Mouse (Mus musculus) spleen, embryonic (tissue): Measurements from ENCODE around the gene Camkv.

Experiments used
- CTCF ChIA-PET: fragments of 350-600 bp; sonication (Branson Sonifier 250); formaldehyde crosslinking; loops from one replicate; lab custom pipeline; 2022; lab: Charles Lee

Gene Camkv

DNA sequence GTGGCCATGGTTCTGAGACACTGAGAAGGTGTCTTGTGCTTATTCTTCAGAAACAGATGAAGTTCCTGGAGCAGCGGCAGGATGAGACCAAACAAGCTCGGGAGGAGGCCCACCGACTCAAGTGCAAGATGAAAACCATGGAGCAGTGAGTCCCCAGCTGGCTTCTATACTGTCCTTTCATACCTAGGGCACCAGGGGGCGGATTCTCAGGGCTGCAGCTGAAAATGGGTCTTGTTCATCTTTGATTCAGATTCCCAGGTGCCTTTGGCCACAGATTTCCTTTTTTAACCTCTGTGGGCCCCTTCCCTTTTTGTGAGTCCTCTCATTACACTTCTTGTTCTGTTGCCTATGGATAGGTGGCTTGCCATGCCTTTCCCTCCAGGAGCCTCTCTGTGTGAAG is 25.5 kb downstream of the Camkv start:
- CTCF ChIA-PET = interaction anchor here (1.0 to 1.1 kb wide), 2 partner anchors 10 to 27 kb away, joined by 3 read pairs; no protein-coding TSS in a partner anchor

GRCm38 (mm10) chr9:107961351-107961762 is 25.9 kb downstream of the Camkv start:
- CTCF ChIA-PET = interaction anchor here (1.0 to 1.1 kb wide), 2 partner anchors 10 to 26 kb away, joined by 3 read pairs; no protein-coding TSS in a partner anchor

DNA sequence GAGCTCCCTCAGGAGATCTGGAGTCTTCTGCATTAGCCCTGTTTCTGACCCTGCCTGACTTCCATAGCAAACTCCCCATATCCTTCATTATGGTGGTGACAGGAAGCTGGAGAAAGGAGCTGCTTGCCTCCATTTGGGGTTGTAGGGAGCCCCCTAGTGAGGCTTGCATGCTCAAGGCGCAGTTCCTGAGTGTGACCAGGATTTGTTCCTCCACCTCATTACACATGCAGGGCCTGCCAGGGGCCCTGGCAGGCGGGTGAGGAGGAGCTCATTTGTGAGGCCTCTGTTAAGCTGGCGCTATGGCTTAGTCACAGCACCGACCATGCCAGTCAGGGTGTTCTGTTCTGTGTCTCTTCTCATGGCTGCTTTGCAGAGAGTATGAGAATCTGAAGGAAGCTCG is 26.4 kb downstream of the Camkv start:
- CTCF ChIA-PET = interaction anchor here (1.0 to 1.1 kb wide), 2 partner anchors 11 to 26 kb away, joined by 3 read pairs; no protein-coding TSS in a partner anchor

- CTCF ChIA-PET = no interaction called here
These were observed 27.4 kb downstream of the Camkv start for GRCm38 (mm10) chr9:107962916-107963315.

GRCm38 (mm10) chr9:107963700-107964099 is 28.2 kb downstream of the Camkv start:
- CTCF ChIA-PET = interaction anchor here (0.6 to 1.4 kb wide), 2 partner anchors 88 kb away, joined by 4 to 6 read pairs; no protein-coding TSS in a partner anchor

- CTCF ChIA-PET = interaction anchor here (1.4 kb wide), 1 partner anchor 87 kb away, joined by 4 read pairs; no protein-coding TSS in a partner anchor
These were observed 29.2 kb downstream of the Camkv start for GRCm38 (mm10) chr9:107964681-107965080.

DNA sequence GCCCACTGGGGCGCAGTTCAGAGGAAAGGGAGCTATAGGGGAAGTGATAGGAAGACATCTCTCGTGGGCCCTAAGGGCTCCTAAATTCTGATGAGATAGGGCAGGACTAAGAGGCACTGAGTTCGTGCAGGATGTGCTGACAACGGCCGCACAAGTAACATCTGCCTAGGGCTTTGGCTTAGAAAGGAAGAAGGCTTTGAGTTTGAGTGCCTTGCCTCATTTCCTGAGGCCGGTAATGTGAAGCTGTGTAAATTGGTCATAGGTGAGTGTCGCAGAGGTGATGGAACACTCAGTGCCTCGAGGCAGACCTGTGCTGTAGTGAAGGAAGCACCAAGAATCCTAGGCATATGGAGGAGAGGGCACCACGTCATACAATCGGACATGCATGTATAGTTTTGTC is 31.2 kb downstream of the Camkv start:
- CTCF ChIA-PET = no interaction called here

GRCm38 (mm10) chr9:107967437-107967836 is 32.0 kb downstream of the Camkv start:
- CTCF ChIA-PET = no interaction called here

GRCm38 (mm10) chr9:107968531-107968930 is 33.1 kb downstream of the Camkv start:
- CTCF ChIA-PET = no interaction called here

DNA sequence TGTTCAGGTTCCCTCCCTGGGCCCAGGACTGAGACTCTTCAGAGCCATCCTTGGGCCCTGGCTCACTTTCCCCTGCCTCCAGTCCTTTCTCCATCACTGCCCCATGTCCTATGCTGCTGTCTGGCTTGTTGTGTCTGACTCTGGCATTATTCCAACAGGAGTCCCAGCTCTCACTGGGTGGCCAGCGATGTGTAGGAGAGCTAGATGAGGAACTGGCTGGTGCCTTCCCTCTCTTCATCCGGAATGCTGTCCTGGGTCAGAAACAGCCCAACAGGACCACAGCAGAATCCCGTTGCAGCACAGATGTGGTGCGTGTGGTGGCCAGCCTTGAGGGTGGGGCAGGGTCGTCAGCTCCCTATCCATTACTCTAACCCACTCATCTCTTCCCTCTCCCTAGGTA is 34.8 kb downstream of the Camkv start:
- CTCF ChIA-PET = interaction anchor here (0.5 to 0.8 kb wide), 2 partner anchors 96 to 146 kb away, joined by 3 to 14 read pairs; no protein-coding TSS in a partner anchor

DNA sequence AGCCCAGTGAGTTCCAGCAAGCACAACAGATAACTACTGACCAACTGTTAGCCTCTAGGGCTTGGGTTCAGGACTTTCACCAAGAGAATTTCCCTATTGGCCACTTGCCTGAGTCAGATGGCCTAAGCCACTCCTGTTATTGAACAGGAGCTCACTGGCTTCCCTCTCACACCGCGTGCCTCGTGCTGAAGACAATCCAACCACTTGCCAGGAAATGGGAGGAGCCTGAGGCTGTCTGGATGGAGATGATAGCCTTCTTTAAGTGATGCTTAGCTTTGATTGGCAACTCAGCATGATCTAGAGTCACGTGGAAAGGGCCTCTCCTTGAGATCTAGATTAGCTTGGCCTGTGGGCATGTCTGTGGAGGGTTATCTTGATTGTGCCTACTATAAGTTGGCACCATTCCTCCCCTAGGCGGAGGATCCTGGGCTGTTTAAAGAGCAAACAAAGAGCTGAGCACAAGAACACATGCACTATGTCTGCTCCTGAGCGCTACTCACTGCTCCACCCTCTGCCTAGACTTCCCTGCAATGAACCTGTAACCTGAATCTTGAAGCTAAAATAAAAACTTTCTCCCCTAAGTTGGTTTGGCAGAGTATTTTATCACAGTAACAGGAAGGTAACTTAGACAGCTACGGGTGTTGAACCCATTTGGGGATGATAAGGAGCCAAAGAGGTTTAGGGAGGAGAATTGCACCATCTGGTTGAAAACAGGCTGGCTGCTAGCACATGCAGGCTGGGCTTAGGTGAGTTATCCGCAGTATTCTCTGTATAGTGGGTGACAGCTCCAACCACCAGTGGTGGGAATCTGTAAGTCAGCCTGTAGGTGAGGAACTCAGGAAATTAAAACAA is 36.4 kb downstream of the Camkv start:
- CTCF ChIA-PET = interaction anchor here (1.6 kb wide), 1 partner anchor 9 kb away, joined by 4 read pairs; no protein-coding TSS in a partner anchor

- CTCF ChIA-PET = no interaction called here
These were observed 39.2 kb downstream of the Camkv start for GRCm38 (mm10) chr9:107974491-107975171.

- CTCF ChIA-PET = no interaction called here
These were observed 40.2 kb downstream of the Camkv start, which contains the start of gene Uba7 for GRCm38 (mm10) chr9:107975399-107976386. TSS of gene Uba7 (plus strand) at chr9:107975505.

- CTCF ChIA-PET = interaction anchor here (0.7 kb wide), 1 partner anchor 9 kb away, joined by 3 read pairs; no protein-coding TSS in a partner anchor
These were observed 43.3 kb downstream of the Camkv start for GRCm38 (mm10) chr9:107978815-107979214.

- CTCF ChIA-PET = interaction anchor here (1.0 kb wide), 1 partner anchor 10 kb away, joined by 4 read pairs; no protein-coding TSS in a partner anchor
These were observed 46.5 kb downstream of the Camkv start for GRCm38 (mm10) chr9:107981684-107982605.

DNA sequence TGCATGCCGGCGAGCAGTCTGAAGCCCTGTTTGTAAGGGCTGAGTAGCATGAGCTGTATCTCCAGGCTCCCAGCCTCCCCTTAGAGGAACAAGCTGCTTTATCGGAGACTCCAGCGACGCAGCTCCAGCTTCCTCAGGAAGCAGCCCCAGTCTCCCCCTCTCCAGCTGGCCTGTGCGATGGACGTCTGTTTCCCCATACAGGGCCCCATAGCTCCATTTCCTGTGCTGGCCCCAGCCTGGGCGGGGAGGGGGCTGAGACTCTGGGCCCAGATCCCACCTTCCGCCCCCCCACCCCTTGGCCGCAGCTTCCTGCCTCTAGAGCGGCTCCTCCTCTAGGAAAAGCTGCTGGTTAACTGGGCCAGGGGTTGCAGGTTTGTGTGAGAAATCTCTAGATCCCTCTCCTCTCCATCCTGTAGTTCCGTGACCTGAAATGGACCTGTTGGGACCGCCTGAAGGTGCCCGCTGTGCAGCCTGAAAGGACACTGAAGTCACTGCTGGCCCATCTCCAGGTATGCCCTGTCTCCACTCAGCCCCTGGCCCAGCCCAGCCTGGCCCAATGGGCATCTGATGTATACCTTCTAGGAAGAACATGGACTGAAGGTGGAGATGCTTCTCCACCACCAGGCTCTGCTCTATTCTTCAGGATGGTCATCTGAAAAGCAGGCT is 47.3 kb downstream of the Camkv start, which contains the start of gene Gm20661:
Gm20661 (plus strand) TSS at position 378 of the 666 bp plus-strand sequence.
- CTCF ChIA-PET = interaction anchor here (0.6 kb wide), 1 partner anchor 169 kb away, joined by 3 read pairs; no protein-coding TSS in a partner anchor

DNA sequence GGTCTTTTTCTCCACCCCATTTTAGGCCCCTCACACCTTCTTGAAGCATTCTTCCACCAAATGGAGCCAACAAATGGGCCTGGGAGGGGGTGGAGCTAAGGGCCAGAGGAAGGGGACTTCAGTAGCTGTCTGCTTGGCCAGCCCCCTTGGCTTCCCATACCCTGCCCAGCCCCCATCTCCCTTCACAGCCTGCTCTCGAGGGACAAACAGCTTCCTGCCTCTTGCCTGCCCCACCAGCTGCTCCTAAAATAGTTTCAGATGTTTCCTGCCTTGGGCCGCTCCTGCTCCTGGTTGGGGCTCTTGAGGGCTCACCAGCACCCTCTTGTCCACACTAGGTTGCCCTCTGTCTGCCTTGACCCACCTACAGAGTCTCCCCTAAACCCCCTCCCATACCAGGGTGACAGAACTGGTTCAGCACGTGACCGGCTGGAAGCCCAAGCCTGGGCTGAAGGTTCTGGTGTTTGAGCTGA is 48.0 kb downstream of the Camkv start:
- CTCF ChIA-PET = interaction anchor here (0.6 kb wide), 1 partner anchor 169 kb away, joined by 3 read pairs; no protein-coding TSS in a partner anchor

DNA sequence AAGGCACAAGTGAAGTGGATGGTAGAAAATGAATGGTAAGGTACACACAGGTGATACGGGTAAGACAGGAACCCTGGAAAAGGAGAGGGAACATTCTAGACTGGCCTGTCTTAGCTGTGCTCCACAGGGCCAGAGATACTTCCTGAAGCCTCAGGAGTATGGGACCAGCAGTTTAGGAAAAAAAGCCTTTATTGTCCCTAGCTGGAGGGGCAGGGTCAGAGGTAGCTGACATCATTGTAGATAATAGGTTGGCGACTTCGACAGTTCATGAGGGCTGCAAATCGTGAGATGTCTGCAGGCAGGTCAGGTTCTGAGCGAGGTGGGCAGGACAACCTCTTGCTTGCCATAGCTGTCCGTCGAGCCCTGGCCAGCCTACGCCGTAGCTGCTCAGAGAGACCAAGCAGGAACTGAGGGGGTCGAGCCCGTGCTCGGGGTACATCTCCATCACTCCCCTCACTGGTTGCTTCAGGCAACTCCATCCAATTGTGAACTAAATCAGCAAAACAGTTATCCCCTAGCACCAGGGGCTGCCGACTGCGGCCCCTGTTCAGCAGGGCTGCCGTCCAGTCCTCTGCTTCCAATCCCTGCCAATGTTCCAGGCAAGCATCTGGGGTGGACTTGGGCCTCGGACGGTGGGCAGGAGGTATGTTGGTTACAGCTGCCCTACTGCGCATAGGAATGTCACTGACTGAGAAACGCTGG is 48.7 kb downstream of the Camkv start:
- CTCF ChIA-PET = no interaction called here
